Mouse (Mus musculus): ENCODE data around the gene Gjb1.

GRCm38 (mm10) chrX:101427774-101428173 lies 51.6 kb downstream of the Gjb1 start:
- TF ChIP-seq GATA1 (IDR thresholded peaks at IDR 0.05; ENCODE audit: borderline replicate concordance, low read length) = no peak
- no peak for TF ChIP-seq POLR2AphosphoS5 (IDR thresholded peaks at IDR 0.05; ENCODE audit: insufficient replicate concordance, low read depth, low read length)
- TF ChIP-seq CTCF (IDR thresholded peaks at IDR 0.05; ENCODE audit: low read depth, low read length) = 0 out of 2 replicates have a peak, but pooled peaks have one; percentile 23
- no peak for TF ChIP-seq GATA2 (IDR thresholded peaks at IDR 0.05; ENCODE audit: borderline replicate concordance, low read depth, low read length)
- no peak for TF ChIP-seq TAL1 (conservative IDR thresholded peaks at IDR 0.05; ENCODE audit: low read depth, low read length)
